Mouse (Mus musculus) left cerebral cortex, postnatal 4 days (tissue): ENCODE measurements around the gene Cyfip1. TPM values are rescaled to one million over a fixed set of nuclear protein-coding genes. Genes with fewer than 3 reads are reported as not detected.
A peak's percentile ranks its signal among the peaks of the same experiment; 100 is the strongest.

Experiments
- DNase-seq: peaks from one replicate; pipeline ENCODE4 v3.0.0-alpha.2; 2022
- intact Hi-C: fragments of 180-260 bp; cut with DNase I; formaldehyde crosslinking; loops from one replicate; pipeline ENCODE4 v1.15.1; 2025
- total RNA-seq, 2 experiments: library from RNA; stranded (reverse); gene quantifications; 2 replicates each; pipeline ENCODE4 v1.2.3; 2021

The Cyfip1 gene
- total RNA-seq = 10 to 100 TPM; 63.4 to 69.0 TPM

GRCm38 (mm10) chr7:55841445-55841844 lies at the start of gene Cyfip1:
TSS of gene Cyfip1 (plus strand) at chr7:55841745.
- no peak for DNase-seq
- intact Hi-C loops = no loop called here

GRCm38 (mm10) chr7:55792280-55792679 lies 49.3 kb upstream of the Cyfip1 start:
- DNase-seq = no peak
- intact Hi-C loops = no loop called here

- intact Hi-C loops = no loop called here
- no peak for DNase-seq
These were observed 48.2 kb upstream of the Cyfip1 start for GRCm38 (mm10) chr7:55793236-55793951.

GRCm38 (mm10) chr7:55793952-55794603 lies 47.5 kb upstream of the Cyfip1 start, which contains the start of gene Tubgcp5:
TSS of gene Tubgcp5 (plus strand) at chr7:55794154.
- DNase-seq = peak; percentile 99
- intact Hi-C loops = no loop called here

GRCm38 (mm10) chr7:55799981-55800380 lies 41.6 kb upstream of the Cyfip1 start:
- intact Hi-C loops = loop anchor here (5.0 kb wide), 1 partner anchor 97 kb away; no protein-coding TSS in a partner anchor
- no peak for DNase-seq

- intact Hi-C loops = loop anchor here (10.0 kb wide), 1 partner anchor 325 kb away; no protein-coding TSS in a partner anchor
- no peak for DNase-seq
These were observed 31.6 kb upstream of the Cyfip1 start for GRCm38 (mm10) chr7:55809967-55810366.

GRCm38 (mm10) chr7:55824468-55824867 lies 17.1 kb upstream of the Cyfip1 start:
- DNase-seq = no peak
- intact Hi-C loops = no loop called here

- intact Hi-C loops = no loop called here
- no peak for DNase-seq
These were observed 14.0 kb upstream of the Cyfip1 start for GRCm38 (mm10) chr7:55827551-55827950.

- no peak for DNase-seq
- intact Hi-C loops = no loop called here
These were observed 4.7 kb upstream of the Cyfip1 start for GRCm38 (mm10) chr7:55836877-55837276.

GRCm38 (mm10) chr7:55841977-55842503 lies 495 bp downstream of the Cyfip1 start:
- peak; percentile 85 for DNase-seq
- intact Hi-C loops = no loop called here

- DNase-seq = no peak
- intact Hi-C loops = no loop called here
These were observed 1.1 kb downstream of the Cyfip1 start for GRCm38 (mm10) chr7:55842504-55843152.

GRCm38 (mm10) chr7:55846606-55847312 lies 5.2 kb downstream of the Cyfip1 start:
- no peak for DNase-seq
- intact Hi-C loops = no loop called here

GRCm38 (mm10) chr7:55849948-55850571 lies 8.5 kb downstream of the Cyfip1 start:
- intact Hi-C loops = no loop called here
- no peak for DNase-seq

GRCm38 (mm10) chr7:55852787-55853186 lies 11.2 kb downstream of the Cyfip1 start:
- DNase-seq = no peak
- intact Hi-C loops = no loop called here

GRCm38 (mm10) chr7:55855597-55855996 lies 14.1 kb downstream of the Cyfip1 start:
- intact Hi-C loops = no loop called here
- no peak for DNase-seq

- intact Hi-C loops = no loop called here
- no peak for DNase-seq
These were observed 15.2 kb downstream of the Cyfip1 start for GRCm38 (mm10) chr7:55856741-55857140.

- DNase-seq = no peak
- intact Hi-C loops = no loop called here
These were observed 16.2 kb downstream of the Cyfip1 start for GRCm38 (mm10) chr7:55857729-55858128.

GRCm38 (mm10) chr7:55858836-55859517 lies 17.4 kb downstream of the Cyfip1 start:
- intact Hi-C loops = no loop called here
- no peak for DNase-seq

GRCm38 (mm10) chr7:55859518-55859872 lies 17.9 kb downstream of the Cyfip1 start:
- intact Hi-C loops = no loop called here

GRCm38 (mm10) chr7:55859956-55860355 lies 18.4 kb downstream of the Cyfip1 start:
- no peak for DNase-seq
- intact Hi-C loops = no loop called here

More at GRCm38 (mm10) chr7:55859518-55859872, 17.9 kb downstream of the Cyfip1 start:
- no peak for DNase-seq
